ENCODE assay signal across 8 mouse cellular contexts in genomic region chr9:14500916-14501424, GRCm38 (mm10). TPM values are rescaled to one million over a fixed set of nuclear protein-coding genes. Genes with fewer than 3 reads are reported as not detected.
DNase-seq lines count a peak whose midpoint lies in the region; ATAC-seq and TF ChIP-seq lines count a peak whose summit lies in the region.

No protein-coding gene starts in this region.

- no peaks in the 10 kb centered on the region for H3K9me3 ChIP-seq in heart, embryonic 12.5 days (replicated peaks)
- H3K9me3 ChIP-seq in ES-Bruce4 (replicated peaks; ENCODE audit: control insufficient read depth, insufficient read depth, low read length, poor library complexity, severe bottlenecking) = no peaks in the 10 kb centered on the region
- no peaks in the 10 kb centered on the region for H3K9me3 ChIP-seq in forebrain, embryonic 15.5 days
- H3K9me3 ChIP-seq in liver, postnatal 0 days (ENCODE audit: low read length) = no peaks in the 10 kb centered on the region

- no peak for TF ChIP-seq CTCF in ES-Bruce4 (IDR thresholded peaks at IDR 0.05; ENCODE audit: low read depth, low read length)
- TF ChIP-seq CTCF in liver, postnatal 0 days (IDR thresholded peaks at IDR 0.05; ENCODE audit: low read depth) = no peak

- peaks cover 33% of the 10 kb centered on the region for H3K36me3 ChIP-seq in heart, embryonic 12.5 days
- H3K36me3 ChIP-seq in ES-Bruce4 (ENCODE audit: control insufficient read depth, insufficient read depth, low read length, poor library complexity, severe bottlenecking) = peaks cover 36% of the 10 kb centered on the region
- peaks cover 33% of the 10 kb centered on the region for H3K36me3 ChIP-seq in forebrain, embryonic 15.5 days
- peaks cover 34% of the 10 kb centered on the region for H3K36me3 ChIP-seq in liver, postnatal 0 days (replicated peaks; ENCODE audit: insufficient read depth, low read length)

- peak overlapping the region; percentile 45; the same call in 1 of the 2 replicates for H3K27ac ChIP-seq in heart, embryonic 12.5 days (ENCODE audit: poor library complexity, severe bottlenecking)
- H3K27ac ChIP-seq in ES-Bruce4 (ENCODE audit: insufficient read depth, low read length) = no peak overlapping the region
- H3K27ac ChIP-seq in forebrain, embryonic 15.5 days (replicated peaks) = peak overlapping the region; percentile 76
- H3K27ac ChIP-seq in liver, postnatal 0 days (ENCODE audit: low read depth) = peak overlapping the region; percentile 73

- WGBS in heart, embryonic 12.5 days = 1% methylated on average over 10 of the region's 10 CpGs
- 5% methylated on average over 10 of the region's 10 CpGs for WGBS in forebrain, embryonic 15.5 days
- WGBS in liver, postnatal 0 days (ENCODE audit: insufficient replicate concordance) = 3% methylated on average over 10 of the region's 10 CpGs

- H3K4me3 ChIP-seq in heart, embryonic 12.5 days = peak overlapping the region; percentile 94
- peak overlapping the region; percentile 98 for H3K4me3 ChIP-seq in ES-Bruce4 (ENCODE audit: low read depth, low read length)
- peak overlapping the region; percentile 89 for H3K4me3 ChIP-seq in forebrain, embryonic 15.5 days
- H3K4me3 ChIP-seq in liver, postnatal 0 days (ENCODE audit: low read depth, low read length) = peak overlapping the region; percentile 86

- ATAC-seq in heart, embryonic 12.5 days (ENCODE audit: insufficient number of reproducible peaks, low FRiP score) = no peak
- no peak for ATAC-seq in forebrain, embryonic 15.5 days (replicated peaks)
- ATAC-seq in liver, postnatal 0 days = no peak; the same call in 1 of the 2 replicates

- no peaks in the 10 kb centered on the region for H3K27me3 ChIP-seq in heart, embryonic 12.5 days (replicated peaks)
- no peaks in the 10 kb centered on the region for H3K27me3 ChIP-seq in ES-Bruce4 (ENCODE audit: control insufficient read depth, insufficient read depth, low read length, poor library complexity, severe bottlenecking)
- no peaks in the 10 kb centered on the region for H3K27me3 ChIP-seq in forebrain, embryonic 15.5 days
- no peaks in the 10 kb centered on the region for H3K27me3 ChIP-seq in liver, postnatal 0 days (ENCODE audit: insufficient read depth, low read length)

- no peak for TF ChIP-seq POLR2A in ES-Bruce4 (IDR thresholded peaks at IDR 0.05; ENCODE audit: insufficient read depth, low read length)

- TF ChIP-seq EP300 in ES-Bruce4 (IDR thresholded peaks at IDR 0.05; ENCODE audit: insufficient read depth, low read depth, low read length) = no peak
- no peak for TF ChIP-seq EP300 in liver, postnatal 0 days (IDR thresholded peaks at IDR 0.05; ENCODE audit: low read depth)

- no peak for DNase-seq in heart, adult 11 months
- DNase-seq in liver, postnatal 0 days = no peak
- no peak for DNase-seq in right cerebral cortex, postnatal 25 days
- DNase-seq in layer of hippocampus, adult 9-11 months = no peak
- no peak for DNase-seq in urinary bladder, postnatal 36 days (ENCODE audit: low spot score in 2 of 2)

- peak overlapping the region; percentile 78 for H3K4me2 ChIP-seq in heart, embryonic 12.5 days
- peak overlapping the region; percentile 73 for H3K4me2 ChIP-seq in forebrain, embryonic 15.5 days (replicated peaks)
- H3K4me2 ChIP-seq in liver, postnatal 0 days (ENCODE audit: low read depth, low read length) = peak overlapping the region; percentile 97

- peaks cover 2% of the 10 kb centered on the region; the same call in 1 of the 2 replicates for H3K4me1 ChIP-seq in heart, embryonic 12.5 days (replicated peaks)
- no peaks in the 10 kb centered on the region for H3K4me1 ChIP-seq in ES-Bruce4 (ENCODE audit: control insufficient read depth, insufficient read depth, low read length)
- peaks cover 20% of the 10 kb centered on the region for H3K4me1 ChIP-seq in forebrain, embryonic 15.5 days
- peaks cover 8% of the 10 kb centered on the region for H3K4me1 ChIP-seq in liver, postnatal 0 days (ENCODE audit: insufficient read depth)

- H3K9ac ChIP-seq in heart, embryonic 12.5 days = peak overlapping the region; percentile 90
- H3K9ac ChIP-seq in ES-Bruce4 (ENCODE audit: low read depth, poor library complexity, severe bottlenecking) = peak overlapping the region; percentile 69
- peak overlapping the region; percentile 82 for H3K9ac ChIP-seq in forebrain, embryonic 15.5 days (replicated peaks)
- peak overlapping the region; percentile 78 for H3K9ac ChIP-seq in liver, postnatal 0 days (replicated peaks)

RNA-seq across cellular contexts. Expression of gene Cwc15, which starts 0.6 kb away (rescaled TPM):
- polyA plus RNA-seq in heart, embryonic 12.5 days (2016; fragmentation: Nextera tagmentation; extraction: Ambion mirVana) = 126 and 130 TPM in 2 replicates
- 132 and 138 TPM in 2 replicates for polyA plus RNA-seq in ES-Bruce4 (2011; ENCODE audit: insufficient read depth, insufficient read length, low read depth, missing spikeins)
- polyA plus RNA-seq in forebrain, embryonic 15.5 days (2015; fragmentation: Nextera tagmentation; extraction: Ambion mirVana) = 163 and 170 TPM in 2 replicates
- polyA plus RNA-seq in liver, postnatal 0 days (2015; fragmentation: Nextera tagmentation; extraction: Ambion mirVana) = 69.6 and 74.3 TPM in 2 replicates

RNA-seq across cellular contexts. Expression of gene Kdm4d, which starts 0.7 kb away (rescaled TPM):
- 0.14 and 0.15 TPM in 2 replicates for polyA plus RNA-seq in heart, embryonic 12.5 days (2016; fragmentation: Nextera tagmentation; extraction: Ambion mirVana)
- polyA plus RNA-seq in ES-Bruce4 (2011; ENCODE audit: insufficient read depth, insufficient read length, low read depth, missing spikeins) = 0.37 and 0.52 TPM in 2 replicates
- polyA plus RNA-seq in forebrain, embryonic 15.5 days (2015; fragmentation: Nextera tagmentation; extraction: Ambion mirVana) = 0.45 and 0.52 TPM in 2 replicates
- polyA plus RNA-seq in liver, postnatal 0 days (2015; fragmentation: Nextera tagmentation; extraction: Ambion mirVana) = 0.05 and 0.06 TPM in 2 replicates
